Mouse (Mus musculus): ENCODE measurements around the gene Nbl1. TPM values are rescaled to one million over a fixed set of nuclear protein-coding genes. Genes with fewer than 3 reads are reported as not detected.

The Nbl1 gene
- polyA plus RNA-seq, 1 experiment from 2014 or later, result 51.8 TPM

DNA sequence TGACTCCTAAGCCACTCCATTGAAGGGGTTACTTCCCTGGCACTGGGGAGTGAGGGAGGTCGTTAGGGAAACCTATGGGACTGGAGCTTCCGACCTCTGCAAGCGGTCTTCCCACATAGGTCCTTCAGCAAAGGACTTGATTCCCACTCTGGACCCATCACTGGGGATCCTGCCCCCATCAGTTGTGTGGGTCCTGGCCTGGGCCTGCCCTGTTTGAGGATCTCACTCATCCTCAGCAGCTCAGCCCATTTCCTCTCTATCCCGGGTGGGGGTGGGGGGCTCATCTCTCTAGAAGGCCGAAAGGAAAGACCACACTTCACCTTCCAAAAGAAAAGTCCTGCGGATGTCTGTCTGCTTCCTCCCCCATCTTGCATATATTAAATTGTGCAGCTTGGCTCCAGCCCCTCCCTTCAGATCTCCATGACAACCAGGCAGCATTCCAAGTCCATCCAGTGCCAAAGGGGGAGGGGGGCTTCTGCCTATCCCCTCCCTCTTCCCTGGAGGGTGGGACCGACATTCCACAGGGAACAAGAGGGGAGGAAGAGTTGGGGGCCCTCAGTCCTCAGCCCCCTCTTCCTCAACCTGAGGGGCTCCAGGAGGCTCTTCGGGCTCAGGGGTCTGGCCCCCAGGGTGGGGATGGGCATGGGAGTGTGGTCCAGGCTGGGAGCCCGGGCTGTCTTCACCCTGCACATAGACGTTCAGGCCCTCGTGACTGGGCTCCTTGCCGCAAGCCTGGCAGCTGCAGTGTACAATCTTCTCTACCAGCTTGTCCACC, 9.8 kb downstream of the Nbl1 start:
- Histone ChIP-seq H3K36me3 (ENCODE audit: control insufficient read depth, insufficient read depth, low read length) (no peaks in the 10 kb centered on the region; the same call in 1 of the 2 replicates), H3K4me3 (ENCODE audit: low read depth, low read length) (no peak overlapping the region), H3K27me3 (ENCODE audit: control insufficient read depth, insufficient read depth, low read length) (0 out of 2 replicates have a peak, but pooled peaks cover 3% of the 10 kb centered on the region), H3K9ac (ENCODE audit: low read length) (no peak overlapping the region), H3K4me2 (ENCODE audit: low read depth, severe bottlenecking) (no peak overlapping the region; the same call in 1 of the 2 replicates), H3K27ac (replicated peaks; ENCODE audit: low read depth, low read length) (no peak overlapping the region), H3K4me1 (ENCODE audit: control insufficient read depth, insufficient read depth, low read length) (peaks cover 6% of the 10 kb centered on the region), H3K9me3 (ENCODE audit: control insufficient read depth, low read length) (no peaks in the 10 kb centered on the region)
- 54% methylated on average over 12 of the region's 12 CpGs for WGBS
- DNase-seq (ENCODE audit: low spot score), result peak; percentile 32
- ATAC-seq (ENCODE audit: insufficient number of reproducible peaks, low FRiP score, low TSS enrichment, low read depth), result no peak

DNA sequence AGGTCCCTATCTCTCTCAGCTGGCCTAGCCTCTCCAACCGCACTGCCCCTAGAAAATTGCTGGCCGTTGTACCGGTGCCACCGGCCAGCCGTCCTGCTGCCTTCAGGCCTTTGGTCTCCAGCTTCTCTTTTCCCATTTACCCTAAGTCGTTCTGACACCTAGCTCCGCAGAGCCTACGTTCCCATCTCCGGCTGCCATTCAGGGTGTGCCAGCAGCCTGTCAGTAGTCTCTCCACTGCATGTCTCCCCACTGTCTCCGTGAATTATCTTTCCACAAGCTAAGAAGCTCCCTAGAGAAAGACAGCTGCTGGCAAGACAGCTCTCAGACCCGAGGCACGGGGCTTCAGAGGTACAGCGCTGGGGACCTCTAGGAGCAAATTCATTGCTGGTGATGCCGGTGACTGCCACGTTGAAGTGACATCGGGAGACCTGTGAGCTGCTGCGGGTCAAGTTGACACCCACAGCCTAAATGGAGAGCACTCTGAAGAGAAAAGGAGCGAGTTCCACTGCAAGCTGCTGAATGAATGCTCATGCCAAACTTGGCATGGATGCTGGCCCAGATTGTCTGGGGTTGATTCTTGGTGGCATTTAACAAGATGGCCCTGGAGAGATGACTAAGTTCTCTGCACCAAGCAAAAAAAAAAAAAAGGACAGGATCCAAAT, 11.4 kb downstream of the Nbl1 start:
- Histone ChIP-seq H3K4me1 (ENCODE audit: control insufficient read depth, insufficient read depth, low read length) (peaks cover 6% of the 10 kb centered on the region), H3K4me2 (ENCODE audit: low read depth, severe bottlenecking) (no peak overlapping the region), H3K4me3 (ENCODE audit: low read depth, low read length) (no peak overlapping the region), H3K36me3 (ENCODE audit: control insufficient read depth, insufficient read depth, low read length) (no peaks in the 10 kb centered on the region; the same call in 1 of the 2 replicates), H3K9ac (ENCODE audit: low read length) (no peak overlapping the region), H3K27me3 (ENCODE audit: control insufficient read depth, insufficient read depth, low read length) (peaks cover 13% of the 10 kb centered on the region), H3K9me3 (ENCODE audit: control insufficient read depth, low read length) (no peaks in the 10 kb centered on the region), H3K27ac (replicated peaks; ENCODE audit: low read depth, low read length) (no peak overlapping the region)
- DNase-seq (ENCODE audit: low spot score), result no peak
- no peak for ATAC-seq (ENCODE audit: insufficient number of reproducible peaks, low FRiP score, low TSS enrichment, low read depth)
- 77% methylated on average over 18 of the region's 18 CpGs for WGBS

DNA sequence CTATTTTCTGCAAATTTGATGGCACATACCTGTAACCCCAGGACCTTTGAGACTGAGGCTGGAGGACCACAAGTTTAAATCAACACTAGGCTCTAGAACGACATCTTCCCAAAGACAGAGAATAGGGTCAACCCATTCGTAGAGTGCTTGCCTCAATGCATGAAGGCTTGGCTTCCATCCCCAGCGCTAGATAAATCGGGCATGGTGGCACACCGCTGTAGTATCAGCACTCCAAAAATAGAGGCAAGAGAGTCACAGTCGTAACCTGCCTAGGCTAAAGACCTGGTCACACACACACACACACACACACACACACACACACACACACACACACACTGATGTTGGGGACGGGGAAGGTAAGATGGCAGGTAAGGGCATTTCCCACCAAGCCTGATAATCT, 12.5 kb downstream of the Nbl1 start:
- H3K9ac ChIP-seq (ENCODE audit: low read length), result no peak overlapping the region
- H3K4me1 ChIP-seq (ENCODE audit: control insufficient read depth, insufficient read depth, low read length), result peaks cover 8% of the 10 kb centered on the region
- H3K4me2 ChIP-seq (ENCODE audit: low read depth, severe bottlenecking), result no peak overlapping the region
- DNase-seq (ENCODE audit: low spot score), result no peak
- no peaks in the 10 kb centered on the region; the same call in 1 of the 2 replicates for H3K36me3 ChIP-seq (ENCODE audit: control insufficient read depth, insufficient read depth, low read length)
- 92% methylated on average over 7 of the region's 7 CpGs for WGBS
- H3K27me3 ChIP-seq (ENCODE audit: control insufficient read depth, insufficient read depth, low read length), result peaks cover 24% of the 10 kb centered on the region
- no peaks in the 10 kb centered on the region for H3K9me3 ChIP-seq (ENCODE audit: control insufficient read depth, low read length)
- no peak for ATAC-seq (ENCODE audit: insufficient number of reproducible peaks, low FRiP score, low TSS enrichment, low read depth)
- H3K4me3 ChIP-seq (ENCODE audit: low read depth, low read length), result no peak overlapping the region
- H3K27ac ChIP-seq (replicated peaks; ENCODE audit: low read depth, low read length), result no peak overlapping the region

DNA sequence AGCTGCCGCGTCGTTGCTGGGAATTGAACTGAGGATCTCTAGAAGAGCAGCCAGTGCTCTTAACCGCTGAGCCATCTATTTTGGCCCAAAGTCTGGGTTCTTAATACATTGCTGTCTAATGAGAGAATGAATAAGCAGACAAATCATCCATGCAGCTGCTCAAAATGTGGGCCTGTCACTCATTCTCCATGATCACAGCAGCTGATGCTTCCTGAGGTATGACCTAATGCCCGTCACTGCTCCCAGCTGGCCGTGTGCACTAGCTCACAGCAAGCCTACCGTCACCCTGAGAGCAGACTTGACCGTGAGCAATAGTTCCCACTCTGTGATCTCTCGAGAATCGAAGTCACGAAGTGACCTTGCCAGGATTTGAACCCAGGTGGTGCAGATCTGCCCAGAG, 13.4 kb downstream of the Nbl1 start:
- Histone ChIP-seq H3K4me2 (ENCODE audit: low read depth, severe bottlenecking) (no peak overlapping the region), H3K9me3 (ENCODE audit: control insufficient read depth, low read length) (no peaks in the 10 kb centered on the region), H3K4me1 (ENCODE audit: control insufficient read depth, insufficient read depth, low read length) (peaks cover 16% of the 10 kb centered on the region), H3K27me3 (ENCODE audit: control insufficient read depth, insufficient read depth, low read length) (peaks cover 29% of the 10 kb centered on the region), H3K27ac (replicated peaks; ENCODE audit: low read depth, low read length) (no peak overlapping the region), H3K36me3 (ENCODE audit: control insufficient read depth, insufficient read depth, low read length) (no peaks in the 10 kb centered on the region; the same call in 1 of the 2 replicates), H3K9ac (ENCODE audit: low read length) (no peak overlapping the region), H3K4me3 (ENCODE audit: low read depth, low read length) (no peak overlapping the region)
- DNase-seq (ENCODE audit: low spot score) (no peak), ATAC-seq (ENCODE audit: insufficient number of reproducible peaks, low FRiP score, low TSS enrichment, low read depth) (no peak)
- WGBS, result 84% methylated on average over 11 of the region's 11 CpGs

DNA sequence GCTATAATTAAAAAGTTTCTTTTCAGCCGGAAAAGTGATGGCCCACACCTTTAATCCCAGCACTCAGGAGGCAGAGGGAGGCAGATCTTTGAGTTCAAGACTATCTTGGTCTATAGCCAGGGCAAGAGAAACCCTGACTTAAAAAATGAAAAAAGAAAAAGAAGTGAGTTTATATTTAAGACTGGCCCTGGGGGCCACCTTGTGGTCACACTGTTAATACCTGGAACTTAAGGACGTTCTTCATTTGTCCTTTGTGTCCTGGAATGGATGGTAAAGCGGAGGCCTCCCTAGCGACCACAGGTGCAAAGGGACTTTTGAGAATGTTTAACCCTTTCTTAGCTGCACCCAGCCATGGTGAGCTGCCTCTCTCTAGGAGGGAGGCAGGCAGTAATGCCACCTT, 14.1 kb downstream of the Nbl1 start:
- no peaks in the 10 kb centered on the region; the same call in 1 of the 2 replicates for H3K36me3 ChIP-seq (ENCODE audit: control insufficient read depth, insufficient read depth, low read length)
- ATAC-seq (ENCODE audit: insufficient number of reproducible peaks, low FRiP score, low TSS enrichment, low read depth) (no peak), DNase-seq (ENCODE audit: low spot score) (peak; percentile 39)
- peaks cover 17% of the 10 kb centered on the region for H3K4me1 ChIP-seq (ENCODE audit: control insufficient read depth, insufficient read depth, low read length)
- no peak overlapping the region for H3K27ac ChIP-seq (replicated peaks; ENCODE audit: low read depth, low read length)
- H3K9me3 ChIP-seq (ENCODE audit: control insufficient read depth, low read length), result no peaks in the 10 kb centered on the region
- no peak overlapping the region for H3K9ac ChIP-seq (ENCODE audit: low read length)
- WGBS, result 15% methylated on average over 4 of the region's 4 CpGs
- peaks cover 36% of the 10 kb centered on the region for H3K27me3 ChIP-seq (ENCODE audit: control insufficient read depth, insufficient read depth, low read length)
- no peak overlapping the region for H3K4me2 ChIP-seq (ENCODE audit: low read depth, severe bottlenecking)
- H3K4me3 ChIP-seq (ENCODE audit: low read depth, low read length), result no peak overlapping the region

DNA sequence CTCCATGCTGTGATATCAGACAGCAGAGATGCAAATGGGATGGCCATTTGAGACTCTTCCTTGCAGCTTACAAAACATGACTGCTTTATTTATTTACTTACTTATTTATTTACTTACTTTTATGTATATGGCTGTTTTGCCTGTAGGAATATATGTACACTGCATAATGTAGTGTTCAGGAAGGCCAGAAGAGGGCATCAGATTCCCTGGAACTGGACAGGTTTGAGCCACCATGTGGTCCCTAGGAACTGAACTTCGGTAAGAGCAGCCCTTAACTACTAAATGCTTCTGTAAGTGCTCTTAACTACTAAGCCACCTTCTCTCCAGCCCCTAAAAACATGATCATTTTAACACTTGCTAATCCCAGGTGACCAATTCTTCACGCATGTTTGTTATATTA, 14.5 kb downstream of the Nbl1 start:
- Histone ChIP-seq H3K4me1 (ENCODE audit: control insufficient read depth, insufficient read depth, low read length) (peaks cover 15% of the 10 kb centered on the region), H3K36me3 (ENCODE audit: control insufficient read depth, insufficient read depth, low read length) (no peaks in the 10 kb centered on the region; the same call in 1 of the 2 replicates), H3K27me3 (ENCODE audit: control insufficient read depth, insufficient read depth, low read length) (peaks cover 40% of the 10 kb centered on the region), H3K4me3 (ENCODE audit: low read depth, low read length) (no peak overlapping the region), H3K9ac (ENCODE audit: low read length) (no peak overlapping the region), H3K4me2 (ENCODE audit: low read depth, severe bottlenecking) (no peak overlapping the region), H3K9me3 (ENCODE audit: control insufficient read depth, low read length) (no peaks in the 10 kb centered on the region), H3K27ac (replicated peaks; ENCODE audit: low read depth, low read length) (no peak overlapping the region)
- 34% methylated on average over 2 of the region's 2 CpGs for WGBS
- DNase-seq (ENCODE audit: low spot score) (no peak), ATAC-seq (ENCODE audit: insufficient number of reproducible peaks, low FRiP score, low TSS enrichment, low read depth) (no peak)

DNA sequence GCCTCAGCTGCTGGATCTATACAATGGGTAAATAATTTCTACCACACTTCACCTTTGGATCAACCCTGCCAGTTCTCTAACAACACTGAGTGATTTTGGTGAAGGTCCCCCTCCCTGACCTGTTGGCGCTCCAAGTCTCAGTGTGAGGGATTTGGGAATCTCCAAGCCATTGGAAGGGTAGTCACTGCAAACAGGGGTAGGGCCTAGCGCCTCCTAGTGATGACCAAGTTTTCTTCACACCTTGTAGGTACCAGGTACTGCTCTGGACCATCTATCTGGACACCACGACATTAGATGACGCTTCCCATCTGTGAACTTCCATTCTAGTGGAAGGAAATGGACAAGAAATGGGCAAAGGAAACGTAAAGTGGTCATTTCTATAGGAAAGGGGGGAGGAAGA, 16.9 kb downstream of the Nbl1 start:
- Histone ChIP-seq H3K4me3 (ENCODE audit: low read depth, low read length) (no peak overlapping the region; the same call in 1 of the 2 replicates), H3K4me2 (ENCODE audit: low read depth, severe bottlenecking) (peak overlapping the region; percentile 95), H3K9me3 (ENCODE audit: control insufficient read depth, low read length) (no peaks in the 10 kb centered on the region), H3K9ac (ENCODE audit: low read length) (no peak overlapping the region), H3K4me1 (ENCODE audit: control insufficient read depth, insufficient read depth, low read length) (peaks cover 12% of the 10 kb centered on the region; the same call in 1 of the 2 replicates), H3K27me3 (ENCODE audit: control insufficient read depth, insufficient read depth, low read length) (peaks cover 48% of the 10 kb centered on the region), H3K27ac (replicated peaks; ENCODE audit: low read depth, low read length) (no peak overlapping the region), H3K36me3 (ENCODE audit: control insufficient read depth, insufficient read depth, low read length) (no peaks in the 10 kb centered on the region)
- WGBS, result 15% methylated on average over 5 of the region's 5 CpGs
- DNase-seq (ENCODE audit: low spot score) (no peak), ATAC-seq (ENCODE audit: insufficient number of reproducible peaks, low FRiP score, low TSS enrichment, low read depth) (no peak)

DNA sequence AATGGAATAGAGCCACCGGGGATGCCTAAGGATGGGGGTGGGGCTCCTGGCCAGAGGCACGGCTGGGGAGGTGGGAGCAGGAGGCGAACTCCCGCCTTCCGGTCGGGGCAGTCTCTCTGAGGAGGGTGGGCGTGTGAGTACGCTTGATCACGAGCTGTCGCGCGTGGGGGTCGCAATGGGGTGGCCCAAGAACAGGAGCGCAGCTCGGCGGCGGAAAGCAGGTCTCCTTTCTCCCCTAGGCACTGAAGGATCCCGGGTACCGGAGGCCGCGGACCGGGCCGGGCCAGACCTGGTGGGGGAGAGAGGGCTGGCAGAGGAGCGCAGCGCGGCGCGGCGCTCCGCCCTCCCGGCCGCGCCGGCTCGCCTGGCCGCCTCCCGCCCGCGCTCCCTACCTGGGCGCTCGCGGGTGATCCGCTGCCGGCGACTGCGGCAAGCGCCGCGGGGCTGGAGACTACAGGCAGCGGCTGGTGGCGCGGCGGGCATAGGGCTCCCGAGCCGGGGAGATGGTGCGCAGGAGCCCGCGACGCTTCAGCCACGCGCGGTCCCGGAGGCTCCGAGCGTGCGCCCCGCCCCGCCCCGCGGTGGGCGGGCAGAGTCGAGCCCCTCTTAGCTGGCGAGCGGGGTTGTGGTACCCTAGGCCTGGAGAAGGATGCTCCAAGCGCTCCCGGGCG, 17.6 kb downstream of the Nbl1 start, which contains the start of gene Htr6:
Gene Htr6 (minus strand): TSS at position 530 of the 671 bp plus-strand sequence.
- under 1% methylated on average over 72 of the region's 77 CpGs for WGBS
- Histone ChIP-seq H3K9me3 (ENCODE audit: control insufficient read depth, low read length) (no peaks in the 10 kb centered on the region), H3K27ac (replicated peaks; ENCODE audit: low read depth, low read length) (no peak within 1 kb of the TSS), H3K9ac (ENCODE audit: low read length) (peak within 1 kb of the TSS; percentile 47; the same call in 1 of the 2 replicates), H3K27me3 (ENCODE audit: control insufficient read depth, insufficient read depth, low read length) (peaks cover 51% of the 10 kb centered on the region), H3K4me1 (ENCODE audit: control insufficient read depth, insufficient read depth, low read length) (peaks cover 12% of the 10 kb centered on the region; the same call in 1 of the 2 replicates), H3K4me3 (ENCODE audit: low read depth, low read length) (peak within 1 kb of the TSS; percentile 48), H3K36me3 (ENCODE audit: control insufficient read depth, insufficient read depth, low read length) (no peaks in the 10 kb centered on the region), H3K4me2 (ENCODE audit: low read depth, severe bottlenecking) (peak within 1 kb of the TSS; percentile 95)
- DNase-seq (ENCODE audit: low spot score) (peak; percentile 51), ATAC-seq (ENCODE audit: insufficient number of reproducible peaks, low FRiP score, low TSS enrichment, low read depth) (no peak)
